Mouse (Mus musculus): ENCODE results near the gene Smarca1.

GRCm38 (mm10) chrX:47892431-47893024, at the start of gene Smarca1:
- TF ChIP-seq POLR2A (IDR thresholded peaks at IDR 0.05; ENCODE audit: extremely low read depth, insufficient read depth, low read length) (peak; percentile 27; the same call in 1 of the 2 replicates), CTCF (IDR thresholded peaks at IDR 0.05; ENCODE audit: extremely low read depth, insufficient read depth, low read length) (no peak)

Measured in cortical plate, adult 2 months (tissue).